Mouse (Mus musculus) spleen, postnatal 4 days (tissue): ENCODE measurements at regions not wholly inside any gene's neighbourhood (a gene's known extent, or its start where the extent isn't known, plus 50 kb on each side); places are given as distances from the start of the nearest gene placed in this dataset.
"Not testable (repeated sequence)": the region's sequence is repeated elsewhere in the genome, so short reads cannot be mapped to it uniquely, and the experiment has no call there.

Source experiments
- DNase-seq, 2 experiments: peaks; one replicate each; pipeline ENCODE4 v3.0.0; 2022; ENCODE audit warnings: low spot score in 2 of 2

DNA sequence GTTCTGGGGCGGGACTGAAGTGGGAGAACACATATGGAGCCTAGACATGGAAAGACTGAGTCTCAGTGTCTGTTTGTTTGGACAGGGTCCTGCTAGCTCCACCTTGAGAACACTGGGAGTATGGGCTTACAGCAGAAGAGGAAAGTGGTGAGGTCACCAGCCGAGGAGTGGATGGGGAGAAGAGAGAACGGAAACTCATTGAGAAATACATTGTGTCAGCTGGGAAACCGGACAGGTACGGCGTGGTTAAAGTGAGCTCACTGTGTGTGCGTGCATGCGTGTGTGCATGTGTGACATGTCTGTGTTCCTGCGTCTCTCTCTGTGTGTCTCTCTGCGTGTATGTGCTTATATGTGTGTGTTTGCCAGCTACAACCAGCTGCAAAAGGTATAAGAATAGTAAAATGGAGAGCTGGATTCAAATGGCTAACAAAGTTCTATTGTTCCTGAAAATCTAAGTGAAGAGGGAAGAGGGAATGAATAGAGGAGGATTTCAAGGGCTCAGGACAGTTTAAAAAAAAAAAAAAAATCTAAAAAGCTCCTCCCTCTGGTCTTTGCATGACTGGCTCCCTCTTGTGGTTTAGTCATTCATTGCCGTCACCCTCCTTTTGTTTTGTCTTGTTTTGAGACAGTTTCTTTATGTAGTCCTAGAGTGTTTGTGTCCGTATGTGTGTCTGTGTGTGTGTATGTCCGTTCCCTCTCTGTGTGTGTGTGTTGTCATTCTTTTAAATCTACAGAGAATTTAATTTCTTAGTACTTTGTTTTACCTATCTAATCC is 52.0 kb upstream of the Ak4 start:
- peak in 1 of 2 experiments; percentile 53 for DNase-seq

DNA sequence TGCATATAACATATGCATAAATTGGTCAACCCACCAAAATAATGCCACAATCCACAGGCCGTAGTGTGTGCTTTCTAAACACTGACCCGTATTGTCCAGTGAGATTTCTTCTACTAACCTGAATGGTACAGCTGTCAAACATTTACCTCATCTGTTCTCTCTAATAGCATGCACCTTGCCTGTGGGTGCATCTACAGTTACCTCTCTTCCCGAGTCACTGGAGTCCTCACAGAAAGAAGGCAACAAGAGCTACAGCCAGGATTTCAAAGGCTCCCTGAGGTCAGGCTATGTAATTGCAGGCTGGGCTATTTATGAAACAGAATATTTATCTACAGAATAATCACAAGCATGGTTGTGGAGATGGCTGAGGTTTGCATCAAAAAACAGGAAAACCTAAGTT is 53.8 kb upstream of the Ak4 start:
- DNase-seq: no peak

DNA sequence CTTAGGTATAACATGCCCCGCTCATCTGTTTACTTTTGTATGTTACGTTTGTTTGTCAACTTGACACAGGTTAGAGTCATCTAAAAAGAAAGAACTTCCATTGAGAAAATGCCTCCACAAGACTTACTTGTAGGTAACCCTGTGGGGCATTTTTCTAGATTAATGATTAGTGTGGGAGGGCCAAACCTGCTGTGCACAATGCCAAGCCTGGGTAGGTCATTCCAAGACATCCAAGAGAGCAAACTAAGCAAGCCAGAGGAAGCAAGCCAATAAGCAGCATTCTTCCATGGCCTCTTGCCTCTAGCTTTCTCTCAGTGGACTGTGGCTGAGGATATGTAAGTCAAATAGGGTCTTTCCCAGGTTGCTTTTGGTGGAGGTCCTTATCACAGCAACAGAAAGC is 54.4 kb upstream of the Ak4 start:
- no peak for DNase-seq

DNA sequence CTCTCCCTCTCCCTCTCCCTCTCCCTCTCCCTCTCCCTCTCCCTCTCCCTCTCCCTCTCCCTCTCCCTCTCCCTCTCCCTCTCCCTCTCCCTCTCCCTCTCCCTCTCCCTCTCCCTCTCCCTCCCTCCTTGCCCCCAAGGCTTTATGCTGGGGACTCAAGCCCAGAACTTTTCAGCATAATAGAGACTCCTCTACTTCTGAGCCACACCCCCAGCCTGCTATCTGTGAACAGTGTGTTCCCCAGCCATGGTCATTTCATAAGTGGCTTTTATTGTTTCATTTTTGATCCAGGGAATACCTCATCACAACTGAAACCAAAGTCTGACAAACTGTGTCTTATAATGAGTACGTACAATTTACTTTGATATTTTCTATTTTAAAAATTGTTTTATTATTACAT is 55.8 kb upstream of the Ak4 start:
- DNase-seq: not testable (repeated sequence)

DNA sequence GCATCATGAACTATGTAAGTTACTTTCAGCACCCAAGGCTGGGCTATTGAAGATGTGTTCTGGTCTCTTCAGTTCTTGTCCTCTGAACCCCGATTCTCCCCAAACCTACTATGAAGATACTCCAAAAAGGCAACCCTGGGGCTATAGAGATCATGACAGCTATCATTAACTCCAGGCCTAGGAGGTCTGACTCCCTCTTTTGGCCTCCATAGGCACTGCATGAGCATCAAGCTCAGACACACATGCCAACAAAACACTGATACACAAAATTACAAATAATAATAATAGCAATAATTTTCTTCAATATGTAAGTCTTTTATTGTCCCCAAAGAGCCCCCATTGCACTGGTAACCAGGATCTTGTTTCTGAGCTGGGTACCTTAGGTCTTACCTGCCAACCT is 57.3 kb upstream of the Ak4 start:
- no peak for DNase-seq

DNA sequence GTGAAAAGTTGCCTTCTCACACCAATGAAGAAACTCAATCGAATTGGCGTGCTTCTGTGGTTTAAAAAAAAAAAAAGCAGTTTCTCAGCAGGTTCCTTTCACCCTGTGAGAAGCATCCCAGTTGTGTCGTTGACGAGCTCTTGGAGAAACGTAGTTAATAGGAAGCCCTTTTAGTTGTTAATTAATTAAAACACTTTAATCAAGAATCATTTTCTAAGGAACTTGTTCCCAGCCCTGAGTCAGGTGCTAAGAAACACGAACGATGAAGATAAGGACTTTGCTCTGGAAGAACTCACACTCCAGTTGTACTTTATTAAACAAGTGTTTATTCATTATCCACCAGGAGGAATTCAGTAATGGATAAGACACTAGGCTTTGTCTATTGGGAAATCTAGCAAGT is 58.8 kb upstream of the Ak4 start:
- DNase-seq: no peak

DNA sequence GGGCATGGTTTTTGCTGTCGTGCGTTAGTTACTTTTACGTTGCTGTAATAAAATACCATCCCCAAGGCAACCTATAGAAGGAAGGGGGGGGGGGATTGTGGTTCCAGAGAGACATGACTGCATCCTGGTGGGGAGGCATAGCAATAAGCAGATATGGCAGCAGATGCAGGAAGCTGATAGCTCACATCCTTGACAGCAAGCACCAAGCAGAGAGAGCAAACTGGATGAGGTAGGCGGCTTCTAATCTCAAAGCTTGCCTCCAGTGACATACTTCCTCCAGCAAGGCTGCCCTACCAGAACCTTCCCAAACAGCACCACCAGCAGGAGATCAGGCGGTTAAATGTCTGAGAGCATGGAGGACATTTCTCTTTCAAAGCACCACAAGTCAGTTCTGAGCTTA is 60.0 kb upstream of the Ak4 start:
- DNase-seq: no peak

DNA sequence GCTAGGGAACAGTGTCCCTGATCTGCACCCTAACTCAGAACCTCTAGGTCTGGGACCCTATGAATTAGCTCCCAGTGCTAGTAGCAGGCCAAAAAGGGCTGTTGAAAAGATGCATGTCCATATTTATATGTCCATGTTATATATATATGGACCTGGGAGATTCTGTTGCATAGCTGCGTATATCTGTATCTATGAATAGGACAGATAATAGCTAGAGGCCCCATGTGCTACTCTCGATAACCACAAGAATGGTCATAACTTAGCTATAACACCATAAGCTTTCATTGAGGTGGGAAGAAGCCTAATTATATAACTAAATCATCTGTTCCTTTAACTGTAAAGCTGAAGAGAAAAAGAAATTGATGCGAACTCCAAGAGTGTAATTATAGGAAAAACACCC is 60.6 kb upstream of the Ak4 start:
- DNase-seq: no peak

DNA sequence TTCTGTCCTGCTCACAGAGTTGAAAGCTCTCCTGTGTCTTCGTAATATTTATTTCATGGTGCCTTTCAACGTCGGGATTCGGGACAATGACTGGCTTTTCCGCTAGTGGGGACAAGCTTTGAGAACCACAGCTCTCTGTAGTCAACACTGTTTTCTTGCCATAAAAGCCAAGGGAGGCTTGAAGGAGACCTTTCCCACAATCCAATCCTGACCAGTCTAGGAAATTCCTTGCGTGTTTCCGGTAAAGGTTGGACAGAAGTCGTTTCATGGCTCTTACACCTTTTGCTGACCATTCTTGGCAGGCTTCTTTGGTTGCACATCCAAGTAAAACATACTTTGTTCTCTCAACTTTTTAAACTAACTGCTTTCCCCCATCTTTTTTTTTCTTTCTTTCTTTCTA is 61.2 kb upstream of the Ak4 start:
- DNase-seq: no peak

DNA sequence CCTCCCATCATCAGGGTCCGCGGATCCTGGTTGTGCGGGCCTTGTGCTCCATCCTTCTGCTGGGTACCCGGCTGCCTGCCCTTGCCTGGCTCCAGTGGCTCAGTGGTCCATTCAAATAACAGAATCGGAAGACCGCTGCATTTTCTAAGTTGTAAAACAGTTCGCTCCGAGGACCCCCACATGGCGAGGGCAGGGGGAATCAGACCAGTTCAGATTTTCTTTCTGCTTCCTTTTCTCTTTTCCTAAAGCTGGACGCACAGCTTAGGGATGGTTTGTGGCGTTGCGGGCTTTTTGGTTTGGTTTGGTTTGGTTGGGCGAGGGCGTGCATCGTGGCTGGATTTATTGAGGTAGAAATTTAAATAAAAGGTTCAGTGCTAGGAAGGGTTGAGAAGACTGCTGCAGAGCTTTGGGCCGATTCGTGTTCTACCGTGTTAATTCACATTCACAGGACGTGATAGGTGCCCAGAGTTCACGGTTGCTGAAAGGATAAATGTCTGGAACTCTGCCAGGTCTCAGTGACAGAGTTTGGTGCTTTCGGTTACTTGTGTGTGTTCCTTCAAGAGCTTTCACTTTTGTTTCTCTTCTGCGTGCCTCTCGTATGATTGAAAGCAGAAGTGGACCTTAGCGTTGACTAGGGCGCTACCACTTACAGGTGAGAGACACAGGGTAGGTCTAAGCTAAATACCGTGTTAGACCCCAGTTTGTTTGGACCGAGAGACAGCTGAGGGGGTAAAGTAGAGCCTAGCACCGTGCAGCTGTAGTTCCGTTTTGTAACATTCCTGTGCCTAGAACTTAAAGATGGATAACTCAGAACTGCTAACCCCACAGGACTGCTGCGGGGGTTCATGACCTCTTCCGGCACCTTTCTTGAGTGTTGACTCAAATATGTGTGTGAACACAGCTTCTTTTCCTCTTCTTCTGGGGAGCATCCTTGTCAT is 61.9 kb upstream of the Ak4 start:
- DNase-seq: peak; percentile 49 to 80

DNA sequence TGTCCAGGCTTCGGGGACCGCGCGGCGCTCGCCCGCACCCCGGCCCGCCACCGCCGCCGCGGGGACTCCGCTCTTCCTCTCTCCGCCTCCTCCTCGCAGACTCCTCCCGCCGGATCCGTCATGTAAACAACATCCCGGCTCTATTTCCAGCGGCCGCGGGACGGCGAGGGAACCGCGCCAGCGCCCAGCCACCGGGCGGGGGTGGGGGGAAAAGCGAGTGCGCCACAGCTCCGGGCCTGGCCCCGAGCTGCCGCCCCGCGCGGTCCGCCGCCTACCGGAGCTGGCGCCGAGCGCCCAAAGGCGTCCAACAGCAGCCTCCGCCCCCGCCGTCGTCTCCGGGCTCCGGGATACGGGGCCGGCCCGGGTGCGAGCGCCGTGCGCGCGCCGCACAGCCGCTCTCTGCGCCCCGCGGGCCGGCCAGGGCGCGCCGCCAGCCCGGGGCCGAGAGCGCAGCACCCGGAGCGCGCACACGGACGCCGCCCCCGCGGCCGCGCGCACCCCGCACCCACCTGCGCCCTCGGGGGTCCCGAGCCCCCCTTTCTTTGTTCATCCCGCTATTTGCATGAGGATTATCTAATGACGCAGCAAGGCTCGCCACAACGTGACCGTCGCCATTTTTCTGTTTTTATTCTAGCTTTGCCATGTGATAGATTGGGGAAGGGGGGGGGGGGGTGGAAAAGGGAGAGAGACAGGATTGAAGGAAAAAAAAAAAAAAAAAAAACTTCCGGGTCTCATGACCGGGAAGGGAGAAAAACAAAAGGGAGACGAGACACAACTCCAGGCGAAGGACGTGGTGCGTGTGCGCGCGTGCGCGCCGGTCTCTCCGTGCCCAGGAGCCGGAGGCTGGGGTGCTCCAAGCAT is 62.8 kb upstream of the Ak4 start:
- DNase-seq: peak; percentile 64 to 83

DNA sequence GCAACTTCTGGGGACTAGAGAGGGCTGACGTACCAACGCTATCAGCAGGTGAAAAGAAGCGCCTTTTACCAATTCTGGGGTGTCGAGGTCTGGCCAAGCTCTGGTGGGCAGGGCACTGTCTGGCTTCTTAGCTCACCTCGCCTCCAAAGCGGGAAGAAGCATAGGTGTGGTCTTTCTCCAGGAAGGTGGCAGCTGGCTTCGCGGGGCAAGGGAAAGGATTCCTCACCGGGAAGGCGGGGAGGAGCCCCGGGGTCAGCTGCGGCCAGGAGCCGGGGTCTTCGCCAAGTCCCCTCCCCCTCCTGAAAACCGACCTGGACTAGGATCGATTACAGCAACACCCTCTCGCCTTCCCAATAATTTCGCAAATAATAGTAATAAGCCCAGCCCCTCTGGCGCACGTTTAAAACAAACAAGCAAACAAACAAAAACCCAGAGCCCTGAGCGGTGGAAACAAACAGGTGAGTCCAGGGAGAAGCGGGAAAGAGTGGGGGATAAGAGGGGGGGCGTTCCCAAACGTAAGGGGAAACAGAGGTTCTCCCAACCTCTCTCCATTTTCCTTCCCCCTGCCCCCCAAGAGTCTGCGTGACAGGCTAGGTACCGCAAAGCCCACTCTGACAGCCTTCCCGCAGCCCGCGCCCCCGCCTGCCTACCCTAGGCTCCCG is 63.5 kb upstream of the Ak4 start:
- peak; percentile 18 to 67 for DNase-seq

DNA sequence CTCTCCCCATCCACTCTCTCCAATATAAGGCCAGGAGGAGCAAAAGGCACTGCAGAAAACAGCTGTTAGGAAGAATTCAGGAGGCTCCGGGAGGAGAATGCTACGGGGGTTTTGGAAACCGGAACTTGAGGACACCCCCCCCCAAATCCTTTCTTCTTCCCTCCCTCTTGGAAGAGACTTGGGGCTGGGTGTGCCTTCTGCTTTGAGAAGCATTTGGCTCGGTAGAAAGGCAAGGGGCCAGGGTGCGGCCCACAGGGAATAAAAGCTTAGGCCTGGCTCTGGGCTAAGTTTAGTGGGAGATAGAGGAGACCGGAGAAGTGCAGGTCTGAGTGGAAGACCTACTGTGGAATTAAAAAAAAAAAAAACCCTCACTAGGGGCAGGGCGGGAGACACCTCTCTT is 64.1 kb upstream of the Ak4 start:
- no peak for DNase-seq

DNA sequence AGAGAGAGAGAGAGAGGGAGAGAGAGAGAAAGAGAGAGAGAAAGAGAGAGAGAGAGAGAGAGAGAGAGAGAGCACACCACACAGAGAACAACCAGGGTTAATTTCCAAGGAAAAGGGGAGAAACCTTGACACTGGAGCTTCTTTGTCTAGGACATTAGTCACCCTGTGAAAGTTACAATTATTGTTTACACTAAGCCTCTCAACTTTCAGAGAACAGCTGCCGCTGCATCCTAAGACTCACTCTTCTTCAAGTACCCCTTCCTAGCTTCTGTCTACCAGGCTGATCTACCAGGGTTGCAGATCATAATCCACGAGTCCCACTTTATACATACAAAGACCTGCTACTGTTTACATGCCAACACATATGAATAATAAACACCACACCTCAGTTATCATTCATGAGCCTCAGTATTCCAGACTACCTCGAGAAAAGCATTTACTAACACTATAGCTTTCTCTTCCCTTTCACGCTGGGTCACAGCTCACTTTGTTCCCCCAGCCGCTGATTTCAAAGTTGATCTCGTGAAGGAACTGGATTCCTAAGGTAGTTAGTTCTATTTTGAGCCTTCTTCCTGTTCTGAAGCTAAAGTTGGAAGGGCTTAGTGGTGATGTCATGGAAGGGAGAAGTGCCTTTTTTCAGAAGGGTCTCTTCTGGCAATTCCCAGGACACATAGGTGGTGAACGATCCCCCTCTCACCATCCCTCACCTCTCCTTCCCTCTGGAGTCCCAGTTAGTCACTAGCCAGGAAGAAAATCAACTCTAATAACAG is 64.8 kb upstream of the Ak4 start:
- DNase-seq: no peak

DNA sequence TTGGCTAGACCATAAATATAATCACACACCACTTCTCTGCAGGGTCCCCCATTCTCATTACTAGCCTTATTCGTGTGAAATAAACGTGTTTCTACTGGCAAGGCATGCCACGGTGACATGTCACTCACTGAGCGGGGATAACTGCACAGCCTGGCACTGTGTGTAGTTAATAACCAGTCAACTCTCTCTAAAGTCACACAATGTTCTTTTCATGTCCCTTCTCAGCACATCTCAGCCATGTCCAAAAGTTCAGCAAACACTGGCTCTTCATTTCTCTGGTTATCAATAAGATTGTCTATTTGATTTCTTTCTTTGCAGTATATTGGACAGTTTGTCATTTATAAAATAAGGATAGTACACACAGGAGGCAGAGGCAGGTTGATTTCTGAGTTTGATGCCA is 66.9 kb upstream of the Ak4 start:
- DNase-seq: no peak

DNA sequence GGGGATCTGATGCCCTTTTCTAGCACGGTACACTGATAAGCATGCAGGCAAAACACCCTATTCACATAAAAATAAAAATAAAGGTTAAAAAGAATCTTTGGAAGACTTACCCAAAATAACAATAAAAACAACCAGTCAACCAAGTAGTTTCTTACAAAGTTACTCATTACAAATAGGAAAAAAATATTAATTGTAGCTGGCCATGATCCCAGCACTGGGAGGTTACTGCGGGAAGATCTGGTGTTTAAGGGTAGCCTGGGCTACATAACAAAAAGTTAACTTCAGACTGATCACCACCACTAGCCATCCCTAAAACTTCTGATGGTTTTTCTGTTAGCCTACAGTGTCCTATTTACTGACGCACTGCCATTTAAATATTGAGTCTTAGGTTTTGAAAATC is 67.4 kb upstream of the Ak4 start:
- no peak for DNase-seq

DNA sequence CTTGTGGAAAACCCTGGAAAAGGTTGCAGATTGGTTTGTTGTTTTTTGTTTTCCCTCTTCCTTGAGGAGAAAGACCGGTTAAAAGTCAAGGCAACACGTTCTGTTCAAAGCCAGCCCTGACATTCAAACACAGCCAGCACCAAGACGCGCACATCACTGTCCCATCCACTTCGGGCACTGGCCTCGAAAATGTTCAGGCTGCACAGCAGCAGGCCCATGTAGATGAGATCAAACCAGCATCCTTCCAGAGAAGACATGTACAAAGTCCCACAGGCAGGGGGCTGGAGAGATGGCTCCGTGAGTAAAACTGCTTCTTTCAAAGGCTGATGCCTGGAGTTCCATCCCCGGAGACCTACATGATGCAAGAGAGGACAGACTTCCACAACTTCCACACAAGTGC is 68.4 kb upstream of the Ak4 start:
- DNase-seq: no peak

DNA sequence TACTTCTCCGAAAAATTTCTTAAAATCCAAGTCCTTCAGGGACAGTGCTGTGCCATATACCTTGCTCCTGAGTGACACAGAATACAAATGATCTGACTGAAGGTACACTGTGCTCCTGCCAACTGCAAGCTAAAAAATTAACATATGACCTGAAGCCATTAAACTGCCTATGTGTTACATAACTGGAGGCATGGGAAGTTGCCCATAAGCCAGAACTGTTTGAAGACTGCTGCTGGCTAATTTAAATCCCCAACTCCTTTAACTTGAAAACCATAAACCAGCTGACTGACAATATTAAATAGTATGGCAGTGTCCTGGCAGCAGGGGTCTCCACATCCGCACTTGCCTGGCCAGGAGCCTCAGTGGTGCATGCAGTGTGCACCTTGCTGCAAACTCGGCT is 68.9 kb upstream of the Ak4 start:
- no peak for DNase-seq

DNA sequence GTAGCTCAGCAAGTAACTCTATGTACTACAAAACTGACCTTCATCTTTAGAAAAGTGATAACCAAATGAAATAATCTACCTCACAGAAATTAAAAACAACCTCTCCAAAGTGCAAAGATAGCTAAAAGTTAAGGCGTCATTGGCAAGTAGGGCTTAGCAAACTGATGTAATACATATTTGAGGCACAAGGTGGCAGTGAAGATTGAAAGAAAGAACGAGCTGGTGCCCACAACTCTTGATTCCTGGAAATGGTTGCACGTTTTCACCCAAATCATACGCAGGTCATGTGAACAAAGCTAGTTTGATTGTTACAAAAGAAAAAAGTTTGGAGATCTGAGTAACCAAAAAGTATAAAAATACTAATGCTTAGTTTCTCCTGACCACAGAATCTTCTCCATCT is 69.7 kb upstream of the Ak4 start:
- peak; percentile 41 to 67 for DNase-seq

DNA sequence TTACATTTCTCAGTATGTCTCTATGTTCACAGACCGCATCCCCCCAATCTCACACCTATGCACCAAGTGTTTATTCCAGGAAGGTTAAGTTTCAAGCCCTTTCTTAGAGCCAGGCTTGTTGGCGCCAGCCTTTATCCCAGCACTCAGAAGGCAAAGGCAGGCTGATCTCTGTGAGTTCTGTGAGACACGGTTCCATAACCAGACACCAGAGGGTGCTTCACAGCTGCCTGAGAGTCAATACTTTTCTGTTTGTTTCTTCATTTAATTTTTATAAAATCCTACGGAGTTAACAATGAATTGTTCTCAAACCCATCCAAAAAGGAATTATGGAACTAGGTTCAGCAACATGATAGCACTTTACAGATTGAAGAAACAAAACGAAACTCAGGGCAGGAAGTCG is 71.8 kb upstream of the Ak4 start:
- no peak for DNase-seq
